Mouse (Mus musculus) embryonic facial prominence, embryonic 11.5 days (tissue): ENCODE measurements around the gene Fxyd6. TPM values are rescaled to one million over a fixed set of nuclear protein-coding genes. Genes with fewer than 3 reads are reported as not detected.

ENCODE experiments used
- ATAC-seq: fragments of 200-750 bp; cut with Nextera tagmentation; replicated peaks from 2 replicates; pipeline ENCODE4 v1.8.0; 2017; ENCODE audit warnings: low read depth; ENCODE audit not compliant: insufficient number of reproducible peaks, low FRiP score, low TSS enrichment
- DNase-seq: peaks from one replicate; pipeline ENCODE4 v3.0.0-alpha.2; 2015; ENCODE audit warnings: low spot score
- H3K27ac ChIP-seq: fragments of 300-500 bp; sonication (generic); replicated peaks from 2 replicates; pipeline ENCODE4 v1.5.1; 2014; ENCODE audit warnings: mild to moderate bottlenecking, low read depth, low read length, control low read depth
- H3K27me3 ChIP-seq: fragments of 300-500 bp; sonication (generic); 2 replicates; pipeline ENCODE4 v1.6.1; 2014; ENCODE audit warnings: mild to moderate bottlenecking, low read length, moderate library complexity, mixed read lengths; ENCODE audit not compliant: control insufficient read depth, insufficient read depth
- H3K36me3 ChIP-seq: fragments of 300-500 bp; sonication (generic); replicated peaks from 2 replicates; pipeline ENCODE4 v1.6.1; 2014; ENCODE audit warnings: low read depth, mild to moderate bottlenecking, low read length, moderate library complexity, mixed read lengths; ENCODE audit not compliant: control insufficient read depth, insufficient read depth
- H3K4me1 ChIP-seq: fragments of 300-500 bp; sonication (generic); 2 replicates; pipeline ENCODE4 v1.6.1; 2014; ENCODE audit warnings: low read length, mixed read lengths; ENCODE audit not compliant: control insufficient read depth, insufficient read depth
- H3K4me2 ChIP-seq: fragments of 300-500 bp; sonication (generic); 2 replicates; pipeline ENCODE4 v1.6.1; 2014; ENCODE audit warnings: low read depth, mild to moderate bottlenecking, control low read depth, low read length, moderate library complexity
- H3K4me3 ChIP-seq: fragments of 300-500 bp; sonication (generic); 2 replicates; pipeline ENCODE4 v1.5.1; 2014; ENCODE audit warnings: low read depth, low read length, control low read depth
- H3K9ac ChIP-seq: fragments of 300-500 bp; sonication (generic); replicated peaks from 2 replicates; pipeline ENCODE4 v1.6.1; 2014; ENCODE audit warnings: mild to moderate bottlenecking, control low read depth, low read length
- H3K9me3 ChIP-seq: fragments of 300-500 bp; sonication (generic); replicated peaks from 2 replicates; pipeline ENCODE4 v1.6.1; 2016; ENCODE audit warnings: mild to moderate bottlenecking, low read length, inconsistent platforms, mixed read lengths; ENCODE audit not compliant: control insufficient read depth
- WGBS: fragments of 180-500 bp; shearing (Covaris S2); extraction: QIAGEN DNeasy Blood & Tissue Kit; methylation state at CpG from one replicate; pipeline ENCODE4 v1.1.7; 2014; 5-methylcytosine and 5-hydroxymethylcytosine counted together
- polyA plus RNA-seq: library from polyadenylated mRNA; unstranded; fragments of >200 nt; fragmentation: Nextera tagmentation; extraction: Ambion mirVana; gene quantifications from 2 replicates; pipeline ENCODE4 v1.2.1, GENCODE M21; 2014

The Fxyd6 gene
- polyA plus RNA-seq, 1 experiment from 2014 or later, result 83.0 TPM

DNA sequence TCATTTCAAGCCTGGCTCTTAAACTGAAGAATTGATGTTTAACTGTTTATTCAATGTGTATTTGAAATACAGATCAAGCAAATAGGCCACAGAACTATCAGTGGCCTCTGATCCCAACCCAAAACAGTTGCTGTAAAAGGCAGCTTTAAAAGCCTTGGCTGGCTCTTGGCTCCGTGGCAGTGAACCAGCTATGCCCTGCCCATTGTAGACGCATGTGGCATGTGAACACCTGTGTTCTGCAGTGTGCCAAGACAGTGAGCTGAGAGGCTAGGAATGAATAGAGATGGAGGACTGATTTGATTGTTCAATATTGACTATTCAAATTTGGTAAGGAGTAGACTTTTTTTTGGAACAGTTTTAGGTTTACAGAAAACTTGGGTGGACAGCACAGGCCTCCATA, 6.9 kb downstream of the Fxyd6 start:
- H3K4me2 ChIP-seq, result no peak overlapping the region
- no peaks in the 10 kb centered on the region for H3K27me3 ChIP-seq
- WGBS, result 86% methylated on average over 2 of the region's 2 CpGs
- no peaks in the 10 kb centered on the region for H3K9me3 ChIP-seq
- H3K36me3 ChIP-seq, result no peaks in the 10 kb centered on the region
- H3K4me3 ChIP-seq, result no peak overlapping the region
- no peak overlapping the region for H3K27ac ChIP-seq
- ATAC-seq (no peak), DNase-seq (no peak)
- H3K4me1 ChIP-seq, result no peaks in the 10 kb centered on the region; the same call in 1 of the 2 replicates
- no peak overlapping the region for H3K9ac ChIP-seq

DNA sequence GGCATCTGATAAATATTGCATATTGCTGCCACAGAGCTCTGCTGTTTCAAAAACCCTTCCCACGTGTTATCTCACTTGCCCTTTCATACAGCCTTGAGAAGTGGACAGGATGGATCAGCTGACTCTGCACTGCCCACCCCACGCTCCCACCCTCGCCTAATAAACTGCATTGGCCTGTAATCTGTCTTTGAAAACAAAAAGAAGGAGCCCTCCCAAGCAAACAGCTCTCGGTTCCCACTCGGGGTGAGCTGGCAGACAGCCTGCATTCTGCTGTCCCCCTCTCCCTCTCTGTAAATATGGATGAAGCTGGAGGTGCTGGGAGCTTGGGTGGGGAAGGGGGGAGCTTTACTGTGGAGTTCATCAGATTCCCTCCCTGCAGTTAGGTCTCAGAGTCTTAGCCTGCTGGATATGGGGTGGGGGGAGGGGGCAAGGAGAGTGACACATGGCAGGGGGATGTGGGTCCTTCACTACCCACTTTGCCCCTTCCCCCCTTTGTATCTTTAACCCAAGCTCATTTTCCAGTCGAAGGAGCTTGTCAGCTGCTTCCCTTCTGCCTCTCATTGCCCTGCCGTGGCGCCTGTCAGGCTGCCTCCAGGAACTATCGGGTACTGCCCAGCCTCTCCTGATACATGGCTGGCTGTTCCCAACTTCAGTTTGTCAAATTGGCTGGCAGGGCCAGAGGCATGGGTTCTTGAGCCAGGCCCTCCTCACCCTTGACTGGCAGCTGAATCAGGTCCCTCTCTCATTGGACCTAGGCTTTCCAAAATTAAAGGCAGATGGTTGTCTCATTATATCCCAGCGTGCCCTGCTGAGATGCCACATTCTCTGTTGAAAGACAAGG, 10.6 kb downstream of the Fxyd6 start:
- no peak overlapping the region for H3K9ac ChIP-seq
- H3K27ac ChIP-seq, result no peak overlapping the region
- no peaks in the 10 kb centered on the region for H3K36me3 ChIP-seq
- DNase-seq (no peak), ATAC-seq (no peak)
- no peak overlapping the region for H3K4me2 ChIP-seq
- no peak overlapping the region for H3K4me3 ChIP-seq
- H3K4me1 ChIP-seq, result no peaks in the 10 kb centered on the region
- no peaks in the 10 kb centered on the region for H3K27me3 ChIP-seq
- H3K9me3 ChIP-seq, result no peaks in the 10 kb centered on the region
- WGBS, result 65% methylated on average over 10 of the region's 10 CpGs

DNA sequence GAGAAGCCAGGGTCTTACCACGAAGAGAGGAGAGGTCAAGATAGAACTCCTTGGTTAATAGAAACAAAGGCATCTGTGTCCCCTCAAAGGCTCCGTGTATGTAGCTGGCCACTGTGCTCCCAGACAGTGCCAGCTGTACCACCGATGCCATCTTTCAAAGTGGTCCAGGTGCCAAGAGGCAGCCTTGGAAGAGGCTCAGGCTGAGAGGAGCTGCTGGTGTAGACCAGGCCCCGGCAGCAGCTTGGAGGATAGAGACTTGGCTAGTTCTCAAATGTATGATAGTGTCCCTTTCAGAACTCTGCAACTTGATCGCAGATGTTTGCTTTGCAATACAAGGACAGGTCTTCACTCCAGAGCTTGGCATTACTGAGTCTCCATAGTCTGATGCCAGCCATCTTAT, 12.4 kb downstream of the Fxyd6 start:
- WGBS, result 73% methylated on average over 5 of the region's 5 CpGs
- H3K36me3 ChIP-seq, result no peaks in the 10 kb centered on the region
- H3K4me1 ChIP-seq, result no peaks in the 10 kb centered on the region
- no peaks in the 10 kb centered on the region for H3K27me3 ChIP-seq
- no peak overlapping the region for H3K9ac ChIP-seq
- DNase-seq (no peak), ATAC-seq (no peak)
- H3K9me3 ChIP-seq, result no peaks in the 10 kb centered on the region
- no peak overlapping the region for H3K4me3 ChIP-seq
- no peak overlapping the region for H3K27ac ChIP-seq
- H3K4me2 ChIP-seq, result no peak overlapping the region

DNA sequence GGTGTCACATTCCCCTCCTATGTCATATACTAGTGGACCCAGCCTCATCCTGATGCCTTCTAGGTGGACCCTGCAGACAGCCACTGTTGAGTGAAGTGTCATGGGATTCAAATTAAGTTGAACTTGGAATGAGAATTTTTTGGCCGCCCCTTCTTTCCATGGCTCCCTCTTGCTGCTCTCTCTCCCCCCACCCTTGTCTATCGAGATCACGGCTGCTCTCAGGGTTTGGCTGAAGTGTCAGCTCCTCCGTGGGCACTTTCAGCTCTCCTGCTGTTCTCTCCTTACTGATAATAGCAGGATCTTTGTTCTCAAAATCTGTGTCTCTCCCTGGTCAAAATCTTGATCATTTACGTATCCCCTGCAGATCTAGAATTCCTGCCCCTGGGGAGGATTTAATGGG, 12.8 kb downstream of the Fxyd6 start:
- 73% methylated on average over 5 of the region's 5 CpGs for WGBS
- Histone ChIP-seq H3K4me1 (no peaks in the 10 kb centered on the region), H3K4me3 (no peak overlapping the region), H3K9ac (no peak overlapping the region), H3K4me2 (no peak overlapping the region), H3K27ac (no peak overlapping the region), H3K36me3 (no peaks in the 10 kb centered on the region), H3K9me3 (no peaks in the 10 kb centered on the region), H3K27me3 (no peaks in the 10 kb centered on the region)
- DNase-seq (no peak), ATAC-seq (no peak)

DNA sequence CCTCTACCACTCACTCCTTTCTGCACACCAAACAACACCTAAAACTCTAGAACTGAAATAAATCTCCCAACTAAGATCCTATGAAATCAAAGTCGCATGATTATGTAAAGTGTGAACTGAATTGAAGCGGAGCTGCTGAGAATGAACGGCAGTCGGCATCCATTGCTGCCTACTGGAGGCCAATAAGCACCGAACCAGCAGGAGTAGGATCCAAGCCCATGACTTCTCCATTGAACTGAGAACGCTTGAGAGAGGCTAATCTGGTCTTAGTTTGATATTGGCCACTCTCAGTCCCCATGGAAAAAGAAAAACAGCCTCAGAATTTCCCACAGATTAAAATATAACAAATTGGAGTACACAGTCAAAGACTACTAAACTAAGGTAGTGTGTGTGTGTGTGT, 13.9 kb downstream of the Fxyd6 start:
- no peaks in the 10 kb centered on the region for H3K27me3 ChIP-seq
- ATAC-seq (no peak), DNase-seq (no peak)
- H3K36me3 ChIP-seq, result no peaks in the 10 kb centered on the region
- H3K27ac ChIP-seq, result no peak overlapping the region
- WGBS, result 93% methylated on average over 6 of the region's 6 CpGs
- no peaks in the 10 kb centered on the region for H3K9me3 ChIP-seq
- H3K4me3 ChIP-seq, result no peak overlapping the region
- no peak overlapping the region for H3K4me2 ChIP-seq
- no peak overlapping the region for H3K9ac ChIP-seq
- no peaks in the 10 kb centered on the region for H3K4me1 ChIP-seq

DNA sequence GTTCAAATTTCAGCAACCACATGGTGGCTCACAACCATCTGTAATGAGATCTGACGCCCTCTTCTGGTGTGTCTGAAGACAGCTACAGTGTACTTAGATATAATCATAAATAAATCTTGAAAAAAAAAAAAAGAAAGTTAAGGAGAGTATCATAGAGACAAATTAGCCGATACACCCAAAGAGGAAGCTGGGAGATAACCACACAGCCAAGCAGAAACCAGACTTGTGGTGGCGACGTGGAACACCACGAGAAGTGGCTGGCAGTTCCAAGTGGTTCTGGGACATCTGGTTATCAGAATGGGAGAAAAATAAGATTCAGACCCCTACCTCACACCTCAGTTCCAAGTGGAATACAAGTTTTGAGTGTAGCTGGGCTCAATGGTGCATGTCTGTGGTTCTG, 16.7 kb downstream of the Fxyd6 start:
- no peak for DNase-seq
- Histone ChIP-seq H3K4me3 (no peak overlapping the region), H3K9ac (no peak overlapping the region), H3K27ac (no peak overlapping the region), H3K27me3 (no peaks in the 10 kb centered on the region), H3K36me3 (no peaks in the 10 kb centered on the region), H3K9me3 (no peaks in the 10 kb centered on the region), H3K4me1 (no peaks in the 10 kb centered on the region), H3K4me2 (no peak overlapping the region)
- 85% methylated on average over 5 of the region's 5 CpGs for WGBS
- no peak for ATAC-seq

DNA sequence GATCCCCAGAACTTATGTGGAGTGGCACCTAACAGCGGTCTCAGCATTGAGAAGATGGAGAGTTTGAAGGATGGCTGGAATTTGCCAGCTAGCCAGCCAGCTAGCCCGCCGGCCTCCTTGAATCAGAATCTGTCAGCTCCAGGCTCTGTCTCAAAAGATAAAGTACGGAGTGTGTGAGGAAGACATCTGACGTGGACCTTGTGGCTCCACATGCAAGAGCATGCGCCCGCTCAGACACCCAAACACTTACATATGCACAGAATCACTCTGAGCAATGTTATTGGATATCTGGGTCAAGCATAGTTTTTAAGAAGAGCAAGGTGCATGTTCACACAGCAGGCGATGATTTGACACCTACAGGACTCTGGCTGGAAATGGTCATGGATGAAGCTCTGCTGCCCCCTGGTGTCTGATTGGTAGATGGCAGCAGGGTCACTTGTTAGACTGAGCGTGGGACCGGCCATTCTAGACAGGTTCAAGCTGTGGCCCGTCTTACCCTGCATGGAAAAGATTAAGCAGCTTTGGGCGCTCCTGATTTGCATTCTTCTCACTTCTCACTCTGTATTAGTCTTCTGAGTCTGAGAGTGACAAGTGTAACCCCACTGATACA, 18.5 kb downstream of the Fxyd6 start:
- no peaks in the 10 kb centered on the region for H3K9me3 ChIP-seq
- H3K4me3 ChIP-seq, result no peak overlapping the region
- DNase-seq (peak; percentile 87), ATAC-seq (0 out of 2 replicates have a peak, but pooled peaks have one; percentile 24)
- no peak overlapping the region for H3K4me2 ChIP-seq
- 49% methylated on average over 12 of the region's 12 CpGs for WGBS
- H3K27ac ChIP-seq, result no peak overlapping the region
- no peaks in the 10 kb centered on the region for H3K36me3 ChIP-seq
- no peaks in the 10 kb centered on the region for H3K4me1 ChIP-seq
- no peaks in the 10 kb centered on the region for H3K27me3 ChIP-seq
- no peak overlapping the region for H3K9ac ChIP-seq

DNA sequence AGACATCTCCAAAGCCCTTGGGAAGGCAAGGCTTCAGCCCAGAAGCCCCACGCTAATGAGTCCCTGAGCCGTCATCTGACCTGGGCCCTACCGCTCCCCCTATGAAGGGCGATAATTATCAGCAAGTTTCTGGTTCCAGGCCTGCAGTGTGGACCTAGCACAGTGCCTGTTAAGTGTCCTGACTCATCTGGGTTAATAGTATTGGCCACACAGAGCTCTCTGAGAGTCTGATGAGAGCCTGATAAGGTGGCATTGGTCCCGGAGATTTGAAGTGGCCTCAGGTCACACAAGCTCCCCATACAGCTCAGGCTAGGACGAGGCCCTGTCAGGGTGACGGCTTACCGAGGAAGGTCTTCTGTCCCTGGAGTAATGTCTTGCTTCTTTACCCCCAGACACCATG, 19.6 kb downstream of the Fxyd6 start:
- no peak for ATAC-seq
- no peaks in the 10 kb centered on the region for H3K27me3 ChIP-seq
- no peak overlapping the region for H3K27ac ChIP-seq
- no peaks in the 10 kb centered on the region for H3K4me1 ChIP-seq
- no peaks in the 10 kb centered on the region for H3K36me3 ChIP-seq
- H3K4me3 ChIP-seq, result no peak overlapping the region
- no peak overlapping the region for H3K9ac ChIP-seq
- DNase-seq, result no peak
- no peaks in the 10 kb centered on the region for H3K9me3 ChIP-seq
- 80% methylated on average over 8 of the region's 8 CpGs for WGBS
- no peak overlapping the region for H3K4me2 ChIP-seq
